In genomic region chr14:118773668-118774067, GRCm38 (mm10) we compare ENCODE assay signal across 27 mouse cellular contexts. TPM values are rescaled to one million over a fixed set of nuclear protein-coding genes. Genes with fewer than 3 reads are reported as not detected.
A peak's percentile ranks its signal among the peaks of the same experiment; 100 is the strongest.
DNase-seq lines count a peak whose midpoint lies in the region; ATAC-seq lines count a peak whose summit lies in the region.
"Had no signal": no experiment of that assay in that cellular context is flagged by ENCODE, and none has a peak within 500 bp of the region (broad histone marks: within the 10 kb centered on the region; RNA-seq: fewer than 3 reads in every experiment).

No protein-coding gene starts in this region.

- peak; percentile 46; the same call in 1 of the 2 replicates for ATAC-seq in forebrain, embryonic 12.5 days (ENCODE audit: low FRiP score)
- ATAC-seq in forebrain, embryonic 14.5 days: no peak
- peak; percentile 11; the same call in 1 of the 2 replicates for ATAC-seq in hindbrain, embryonic 14.5 days (ENCODE audit: low FRiP score)
- ATAC-seq in midbrain, embryonic 15.5 days (replicated peaks): 0 out of 2 replicates have a peak, but pooled peaks have one; percentile 33
- no peak for ATAC-seq in midbrain, embryonic 13.5 days
- ATAC-seq in stomach, embryonic 16.5 days (ENCODE audit: insufficient read depth, low FRiP score): 0 out of 2 replicates have a peak, but pooled peaks have one; percentile 43
- ATAC-seq in megakaryocyte progenitor cell, adult 5-6 weeks (replicated peaks; ENCODE audit: poor library complexity): no peak
- ATAC-seq: forebrain, embryonic 16.5 days; intestine, postnatal 0 days had no signal

- no peaks in the 10 kb centered on the region for H3K9me3 ChIP-seq in forebrain, embryonic 12.5 days
- H3K9me3 ChIP-seq in forebrain, embryonic 14.5 days (replicated peaks; ENCODE audit: control insufficient read depth, low read length): no peaks in the 10 kb centered on the region
- H3K9me3 ChIP-seq in hindbrain, embryonic 14.5 days (ENCODE audit: control insufficient read depth, low read length): no peaks in the 10 kb centered on the region
- H3K9me3 ChIP-seq in hindbrain, embryonic 10.5 days: no peaks in the 10 kb centered on the region
- H3K9me3 ChIP-seq in midbrain, embryonic 15.5 days: no peaks in the 10 kb centered on the region
- H3K9me3 ChIP-seq in midbrain, embryonic 13.5 days: no peaks in the 10 kb centered on the region
- no peaks in the 10 kb centered on the region for H3K9me3 ChIP-seq in stomach, embryonic 16.5 days (replicated peaks; ENCODE audit: control insufficient read depth, low read length)
- H3K9me3 ChIP-seq: embryonic facial prominence, embryonic 12.5 days; heart, embryonic 15.5 days; lung, embryonic 15.5 days; neural tube, embryonic 13.5 days had no signal

- H3K4me3 ChIP-seq in forebrain, embryonic 12.5 days (replicated peaks): no peak overlapping the region
- H3K4me3 ChIP-seq in forebrain, embryonic 14.5 days (ENCODE audit: low read depth, low read length): no peak overlapping the region
- H3K4me3 ChIP-seq in hindbrain, embryonic 14.5 days (replicated peaks; ENCODE audit: low read length): no peak overlapping the region
- H3K4me3 ChIP-seq in hindbrain, embryonic 10.5 days: no peak overlapping the region
- H3K4me3 ChIP-seq in midbrain, embryonic 15.5 days: no peak overlapping the region
- H3K4me3 ChIP-seq in midbrain, embryonic 13.5 days (replicated peaks): no peak overlapping the region
- H3K4me3 ChIP-seq in stomach, embryonic 16.5 days (replicated peaks; ENCODE audit: low read length): no peak overlapping the region
- H3K4me3 ChIP-seq: embryonic facial prominence, embryonic 12.5 days; gastrocnemius, adult 2 months; heart, adult 2 months; heart, embryonic 15.5 days; lung, embryonic 15.5 days; neural tube, embryonic 13.5 days had no signal

- no peak overlapping the region for H3K27ac ChIP-seq in forebrain, embryonic 12.5 days
- H3K27ac ChIP-seq in forebrain, embryonic 14.5 days (ENCODE audit: low read depth, low read length): no peak overlapping the region
- H3K27ac ChIP-seq in hindbrain, embryonic 14.5 days: no peak overlapping the region
- no peak overlapping the region for H3K27ac ChIP-seq in hindbrain, embryonic 10.5 days
- no peak overlapping the region for H3K27ac ChIP-seq in midbrain, embryonic 15.5 days
- no peak overlapping the region for H3K27ac ChIP-seq in midbrain, embryonic 13.5 days
- H3K27ac ChIP-seq in stomach, embryonic 16.5 days (ENCODE audit: low read length): no peak overlapping the region
- H3K27ac ChIP-seq: embryonic facial prominence, embryonic 12.5 days; gastrocnemius, adult 2 months; heart, adult 2 months; heart, embryonic 15.5 days; lung, embryonic 15.5 days; neural tube, embryonic 13.5 days had no signal

- H3K36me3 ChIP-seq in forebrain, embryonic 12.5 days (replicated peaks): no peaks in the 10 kb centered on the region
- H3K36me3 ChIP-seq in forebrain, embryonic 14.5 days (ENCODE audit: control insufficient read depth, insufficient read depth, low read length): no peaks in the 10 kb centered on the region
- no peaks in the 10 kb centered on the region for H3K36me3 ChIP-seq in hindbrain, embryonic 14.5 days (replicated peaks; ENCODE audit: control insufficient read depth, insufficient read depth)
- H3K36me3 ChIP-seq in hindbrain, embryonic 10.5 days: no peaks in the 10 kb centered on the region
- no peaks in the 10 kb centered on the region for H3K36me3 ChIP-seq in midbrain, embryonic 15.5 days (replicated peaks)
- no peaks in the 10 kb centered on the region for H3K36me3 ChIP-seq in midbrain, embryonic 13.5 days
- H3K36me3 ChIP-seq in stomach, embryonic 16.5 days (ENCODE audit: control insufficient read depth, insufficient read depth, low read length): no peaks in the 10 kb centered on the region
- H3K36me3 ChIP-seq: embryonic facial prominence, embryonic 12.5 days; heart, embryonic 15.5 days; lung, embryonic 15.5 days; neural tube, embryonic 13.5 days had no signal

- DNase-seq in forebrain, embryonic 14.5 days (ENCODE audit: low spot score): no peak
- no peak for DNase-seq in hindbrain, embryonic 14.5 days (ENCODE audit: low spot score)
- no peak for DNase-seq in hindbrain, embryonic 10.5 days (ENCODE audit: low spot score)
- DNase-seq: adrenal gland, adult 8-10 months; cerebellum, adult 11 months; cerebellum, adult 9-11 months; embryo, embryonic 11 days; gastrocnemius, adult 2 months; gastrocnemius, postnatal 36 days; heart, adult 2 months; kidney, adult 9 months; kidney, postnatal 25 days; right cerebral cortex, postnatal 4 days; thymus, postnatal 14 days had no signal

- 94% methylated on average over 3 of the region's 3 CpGs for WGBS in forebrain, embryonic 12.5 days
- 90% methylated on average over 3 of the region's 3 CpGs for WGBS in forebrain, embryonic 14.5 days
- 96% methylated on average over 3 of the region's 3 CpGs for WGBS in hindbrain, embryonic 14.5 days
- 92% methylated on average over 3 of the region's 3 CpGs for WGBS in hindbrain, embryonic 10.5 days
- 94% methylated on average over 3 of the region's 3 CpGs for WGBS in midbrain, embryonic 15.5 days
- WGBS in midbrain, embryonic 13.5 days: 98% methylated on average over 3 of the region's 3 CpGs
- WGBS in stomach, embryonic 16.5 days: 88% methylated on average over 3 of the region's 3 CpGs

- peaks cover 9% of the 10 kb centered on the region for H3K27me3 ChIP-seq in forebrain, embryonic 12.5 days
- no peaks in the 10 kb centered on the region for H3K27me3 ChIP-seq in forebrain, embryonic 14.5 days (replicated peaks; ENCODE audit: control insufficient read depth, insufficient read depth, low read length)
- 0 out of 2 replicates have a peak, but pooled peaks cover under 1% of the 10 kb centered on the region for H3K27me3 ChIP-seq in hindbrain, embryonic 14.5 days (ENCODE audit: control insufficient read depth, insufficient read depth, low read length)
- H3K27me3 ChIP-seq in hindbrain, embryonic 10.5 days (ENCODE audit: insufficient read depth, poor library complexity, severe bottlenecking): peaks cover 11% of the 10 kb centered on the region
- no peaks in the 10 kb centered on the region for H3K27me3 ChIP-seq in midbrain, embryonic 15.5 days (replicated peaks)
- H3K27me3 ChIP-seq in midbrain, embryonic 13.5 days: peaks cover 11% of the 10 kb centered on the region; the same call in 1 of the 2 replicates
- H3K27me3 ChIP-seq in stomach, embryonic 16.5 days (ENCODE audit: control insufficient read depth, insufficient read depth, low read length): no peaks in the 10 kb centered on the region; the same call in 1 of the 2 replicates
- H3K27me3 ChIP-seq: CH12.LX; neural tube, embryonic 13.5 days had no signal

- H3K4me2 ChIP-seq in forebrain, embryonic 12.5 days: no peak overlapping the region
- H3K4me2 ChIP-seq in forebrain, embryonic 14.5 days (ENCODE audit: low read length): no peak overlapping the region
- no peak overlapping the region for H3K4me2 ChIP-seq in hindbrain, embryonic 14.5 days (replicated peaks)
- no peak overlapping the region for H3K4me2 ChIP-seq in midbrain, embryonic 15.5 days
- no peak overlapping the region for H3K4me2 ChIP-seq in midbrain, embryonic 13.5 days (replicated peaks)
- no peak overlapping the region for H3K4me2 ChIP-seq in stomach, embryonic 16.5 days (ENCODE audit: low read depth, low read length)
- H3K4me2 ChIP-seq: embryonic facial prominence, embryonic 12.5 days; heart, embryonic 15.5 days; lung, embryonic 15.5 days; neural tube, embryonic 13.5 days had no signal

- no peaks in the 10 kb centered on the region for H3K4me1 ChIP-seq in forebrain, embryonic 12.5 days
- H3K4me1 ChIP-seq in forebrain, embryonic 14.5 days (ENCODE audit: control insufficient read depth, insufficient read depth, low read length): no peaks in the 10 kb centered on the region
- H3K4me1 ChIP-seq in hindbrain, embryonic 14.5 days (replicated peaks; ENCODE audit: control insufficient read depth, insufficient read depth, low read length): no peaks in the 10 kb centered on the region
- no peaks in the 10 kb centered on the region for H3K4me1 ChIP-seq in hindbrain, embryonic 10.5 days (replicated peaks)
- H3K4me1 ChIP-seq in midbrain, embryonic 15.5 days: no peaks in the 10 kb centered on the region
- no peaks in the 10 kb centered on the region for H3K4me1 ChIP-seq in midbrain, embryonic 13.5 days (replicated peaks)
- no peaks in the 10 kb centered on the region for H3K4me1 ChIP-seq in stomach, embryonic 16.5 days (ENCODE audit: control insufficient read depth, insufficient read depth, low read length)
- H3K4me1 ChIP-seq: embryonic facial prominence, embryonic 12.5 days; heart, embryonic 15.5 days; lung, embryonic 15.5 days; neural tube, embryonic 13.5 days had no signal

- no peak overlapping the region for H3K9ac ChIP-seq in forebrain, embryonic 12.5 days
- H3K9ac ChIP-seq in forebrain, embryonic 14.5 days (ENCODE audit: low read length): no peak overlapping the region
- no peak overlapping the region for H3K9ac ChIP-seq in hindbrain, embryonic 14.5 days
- no peak overlapping the region for H3K9ac ChIP-seq in midbrain, embryonic 15.5 days
- H3K9ac ChIP-seq in midbrain, embryonic 13.5 days (replicated peaks): no peak overlapping the region
- H3K9ac ChIP-seq in stomach, embryonic 16.5 days (ENCODE audit: low read length): no peak overlapping the region
- H3K9ac ChIP-seq: embryonic facial prominence, embryonic 12.5 days; heart, embryonic 15.5 days; lung, embryonic 15.5 days; neural tube, embryonic 13.5 days had no signal

RNA-seq across cellular contexts. Expression of gene Cldn10, which starts 14.0 kb away (rescaled TPM):
- 0.56 and 0.68 TPM in 2 replicates for polyA plus RNA-seq in forebrain, embryonic 12.5 days (2016; fragmentation: Nextera tagmentation; extraction: Ambion mirVana)
- 0.80 and 0.82 TPM in 2 replicates for polyA plus RNA-seq in forebrain, embryonic 14.5 days (2014; fragmentation: Nextera tagmentation; extraction: Ambion mirVana)
- 1.7 and 2.1 TPM in 2 replicates for polyA plus RNA-seq in hindbrain, embryonic 14.5 days (2014; fragmentation: Nextera tagmentation; extraction: Ambion mirVana)
- 0.56 and 0.75 TPM in 2 replicates for polyA plus RNA-seq in hindbrain, embryonic 10.5 days (2016; fragmentation: Nextera tagmentation; extraction: Ambion mirVana)
- 1.8 TPM in 2 replicates for polyA plus RNA-seq in midbrain, embryonic 15.5 days (2015; fragmentation: Nextera tagmentation; extraction: Ambion mirVana)
- 0.99 and 1.0 TPM in 2 replicates for polyA plus RNA-seq in midbrain, embryonic 13.5 days (2015; fragmentation: Nextera tagmentation; extraction: Ambion mirVana)
- 52.0 and 60.4 TPM in 2 replicates for polyA plus RNA-seq in stomach, embryonic 16.5 days (2015; fragmentation: Nextera tagmentation; extraction: Ambion mirVana)
- total RNA-seq in megakaryocyte progenitor cell, adult 5-6 weeks (2015): 0.10 TPM in 1 of 2 replicates, not detected in the other
- 0.14 TPM in 1 of 2 replicates, not detected in the other for total RNA-seq in megakaryocyte progenitor cell, adult 5-6 weeks (2017)
- total RNA-seq: CH12.LX; gastrocnemius, adult 2 months; gastrocnemius, postnatal 36 days had no signal
- polyA plus RNA-seq: C2C12 had no signal

Comparison
In these comparisons a context has a peak if more than half of its experiments do, and no peak if none do; other contexts are left out.
1. ATAC-seq: peak in forebrain, embryonic 12.5 days (single experiment), hindbrain, embryonic 14.5 days (single experiment), midbrain, embryonic 15.5 days (single experiment) and stomach, embryonic 16.5 days (single experiment); none in forebrain, embryonic 14.5 days (single experiment), midbrain, embryonic 13.5 days (single experiment) and megakaryocyte progenitor cell, adult 5-6 weeks (single experiment).
2. RNA of gene Cldn10, which starts 14.0 kb away (polyA plus RNA-seq): 52.0 to 60.4 TPM in stomach, embryonic 16.5 days; 1.8 TPM in midbrain, embryonic 15.5 days, 1.7 to 2.1 TPM in hindbrain, embryonic 14.5 days, 0.99 to 1.0 TPM in midbrain, embryonic 13.5 days, 0.80 to 0.82 TPM in forebrain, embryonic 14.5 days, 0.56 to 0.68 TPM in forebrain, embryonic 12.5 days and 0.56 to 0.75 TPM in hindbrain, embryonic 10.5 days; every median in the first group is over 10 times any median in the second.